Mouse (Mus musculus) NIH3T3 (cell line): ENCODE results near the gene Psma7.

ENCODE experiments used
- DNase-seq: peaks from one replicate; pipeline ENCODE4 v3.0.0-alpha.2; 2012; ENCODE audit warnings: low read depth

Psma7 gene

GRCm38 (mm10) chr2:180042256-180042857, at the start of gene Psma7, which contains the start of gene Ss18l1:
TSS of gene Psma7 (minus strand) at chr2:180042433.
TSS of gene Ss18l1 (plus strand) at chr2:180042509.
- DNase-seq, result peak; percentile 94

- DNase-seq, result no peak
Measured at GRCm38 (mm10) chr2:180090285-180090684, 48.1 kb upstream of the Psma7 start.

- DNase-seq, result no peak
Measured at GRCm38 (mm10) chr2:180087472-180087871, 45.2 kb upstream of the Psma7 start.

- DNase-seq, result no peak
Measured at GRCm38 (mm10) chr2:180086637-180087027, 44.4 kb upstream of the Psma7 start.

- DNase-seq, result no peak
Measured at GRCm38 (mm10) chr2:180085926-180086636, 43.8 kb upstream of the Psma7 start.

GRCm38 (mm10) chr2:180084565-180084964, 42.3 kb upstream of the Psma7 start:
- DNase-seq, result peak; percentile 24

- no peak for DNase-seq
Measured at GRCm38 (mm10) chr2:180083063-180083462, 40.8 kb upstream of the Psma7 start.

GRCm38 (mm10) chr2:180080680-180081079, 38.4 kb upstream of the Psma7 start:
- DNase-seq, result no peak

GRCm38 (mm10) chr2:180077622-180078021, 35.4 kb upstream of the Psma7 start:
- DNase-seq, result no peak

- DNase-seq, result no peak
Measured at GRCm38 (mm10) chr2:180072886-180073285, 30.7 kb upstream of the Psma7 start.

- no peak for DNase-seq
Measured at GRCm38 (mm10) chr2:180071671-180072070, 29.4 kb upstream of the Psma7 start.

GRCm38 (mm10) chr2:180070481-180071453, 28.5 kb upstream of the Psma7 start, which contains the start of gene Mtg2:
TSS of gene Mtg2 (plus strand) at chr2:180070588.
- DNase-seq, result peak; percentile 96

- DNase-seq, result no peak
Measured at GRCm38 (mm10) chr2:180069770-180070480, 27.7 kb upstream of the Psma7 start.

GRCm38 (mm10) chr2:180063338-180064131, 21.3 kb upstream of the Psma7 start:
- DNase-seq, result no peak

- no peak for DNase-seq
Measured at GRCm38 (mm10) chr2:180053001-180053400, 10.8 kb upstream of the Psma7 start.

- peak; percentile 70 for DNase-seq
Measured at GRCm38 (mm10) chr2:180051986-180052733, 9.9 kb upstream of the Psma7 start.

GRCm38 (mm10) chr2:180050986-180051385, 8.8 kb upstream of the Psma7 start:
- peak; percentile 85 for DNase-seq

- DNase-seq, result no peak
Measured at GRCm38 (mm10) chr2:180047980-180048635, 5.9 kb upstream of the Psma7 start.

GRCm38 (mm10) chr2:180047580-180047979, 5.3 kb upstream of the Psma7 start:
- DNase-seq, result no peak

GRCm38 (mm10) chr2:180045283-180045682, 3.0 kb upstream of the Psma7 start:
- DNase-seq, result peak; percentile 82
